Mouse (Mus musculus) midbrain, postnatal 0 days (tissue): ENCODE results near the gene Gch1. TPM values are rescaled to one million over a fixed set of nuclear protein-coding genes. Genes with fewer than 3 reads are reported as not detected.

Source experiments
- ATAC-seq: fragments of 200-750 bp; cut with Nextera tagmentation; 2 replicates; pipeline ENCODE4 v1.8.0; 2017; ENCODE audit warnings: moderate number of reproducible peaks, mild to moderate bottlenecking, moderate TSS enrichment, moderate library complexity; ENCODE audit not compliant: low FRiP score
- DNase-seq: peaks from one replicate; pipeline ENCODE4 v3.0.0-alpha.2; 2015; ENCODE audit warnings: low spot score
- H3K27ac ChIP-seq: fragments of 300-500 bp; sonication (generic); 2 replicates; pipeline ENCODE4 v1.5.1; 2014; ENCODE audit warnings: low read depth, mild to moderate bottlenecking, low read length, mixed read lengths
- H3K27me3 ChIP-seq: fragments of 300-500 bp; sonication (generic); 2 replicates; pipeline ENCODE4 v1.6.1; 2014; ENCODE audit warnings: low read length, control low read depth, mixed read lengths; ENCODE audit not compliant: insufficient read depth
- H3K36me3 ChIP-seq: fragments of 300-500 bp; sonication (generic); 2 replicates; pipeline ENCODE4 v1.6.1; 2014; ENCODE audit warnings: low read length, control low read depth, mixed read lengths; ENCODE audit not compliant: insufficient read depth
- H3K4me1 ChIP-seq: fragments of 300-500 bp; sonication (generic); 2 replicates; pipeline ENCODE4 v1.6.1; 2014; ENCODE audit warnings: mild to moderate bottlenecking, control low read depth, antibody characterized with exemption, low read length, mixed read lengths; ENCODE audit not compliant: insufficient read depth
- H3K4me2 ChIP-seq: fragments of 300-500 bp; sonication (generic); 2 replicates; pipeline ENCODE4 v1.6.1; 2014; ENCODE audit warnings: low read depth, mild to moderate bottlenecking, low read length, mixed read lengths; ENCODE audit not compliant: poor library complexity, severe bottlenecking
- H3K4me3 ChIP-seq: fragments of 300-500 bp; sonication (generic); 2 replicates; pipeline ENCODE4 v1.5.1; 2014; ENCODE audit warnings: low read depth, mild to moderate bottlenecking, low read length, moderate library complexity
- H3K9ac ChIP-seq: fragments of 300-500 bp; sonication (generic); replicated peaks from 2 replicates; pipeline ENCODE4 v1.6.1; 2014; ENCODE audit warnings: mild to moderate bottlenecking, low read length, moderate library complexity, mixed read lengths; ENCODE audit not compliant: poor library complexity, severe bottlenecking
- H3K9me3 ChIP-seq: fragments of 300-500 bp; sonication (generic); 2 replicates; pipeline ENCODE4 v1.6.1; 2016; ENCODE audit warnings: low read length, control low read depth
- CTCF ChIP-seq: IDR thresholded peaks from 2 replicates; pipeline ENCODE4 v1.5.1; 2016; ENCODE audit warnings: antibody characterized with exemption, mild to moderate bottlenecking
- WGBS: fragments of 180-500 bp; shearing (Covaris S2); extraction: QIAGEN DNeasy Blood & Tissue Kit; methylation state at CpG from one replicate; pipeline ENCODE4 v1.1.7; 2014; 5-methylcytosine and 5-hydroxymethylcytosine counted together
- polyA plus RNA-seq: library from polyadenylated mRNA; unstranded; fragments of >200 nt; fragmentation: Nextera tagmentation; extraction: Ambion mirVana; gene quantifications from 2 replicates; pipeline ENCODE4 v1.2.1, GENCODE M21; 2015
- total RNA-seq: library from RNA; depleted of rRNA; stranded (reverse); fragments of >200 nt; gene quantifications from 2 replicates; pipeline ENCODE4 v1.2.3, GENCODE M21; 2014

Gene Gch1
- total and polyA plus RNA-seq, 2 experiments from 2014 or later: 5.3 to 8.8 TPM

GRCm38 (mm10) chr14:47193506-47193905 lies 4.3 kb upstream of the Gch1 start:
- TF ChIP-seq CTCF: no peak
- Histone ChIP-seq H3K27ac (no peak overlapping the region), H3K9ac (no peak overlapping the region), H3K4me3 (no peak overlapping the region), H3K36me3 (no peaks in the 10 kb centered on the region), H3K27me3 (peaks cover 2% of the 10 kb centered on the region), H3K9me3 (no peaks in the 10 kb centered on the region), H3K4me2 (no peak overlapping the region), H3K4me1 (peaks cover 5% of the 10 kb centered on the region)
- WGBS: 73% methylated on average over 6 of the region's 6 CpGs
- ATAC-seq (no peak), DNase-seq (no peak)

GRCm38 (mm10) chr14:47191861-47192260 lies 2.6 kb upstream of the Gch1 start:
- DNase-seq: no peak
- Histone ChIP-seq H3K27me3 (peaks cover 17% of the 10 kb centered on the region), H3K4me2 (no peak overlapping the region), H3K9ac (no peak overlapping the region), H3K27ac (no peak overlapping the region), H3K9me3 (no peaks in the 10 kb centered on the region), H3K36me3 (no peaks in the 10 kb centered on the region), H3K4me3 (no peak overlapping the region), H3K4me1 (peaks cover 7% of the 10 kb centered on the region)
- no peak for ATAC-seq
- TF ChIP-seq CTCF: no peak
- 52% methylated on average over 5 of the region's 5 CpGs for WGBS

- WGBS: 79% methylated on average over 4 of the region's 4 CpGs
- Histone ChIP-seq H3K36me3 (no peaks in the 10 kb centered on the region), H3K4me3 (no peak overlapping the region), H3K27me3 (peaks cover 17% of the 10 kb centered on the region), H3K9ac (no peak overlapping the region), H3K27ac (no peak overlapping the region), H3K4me1 (peaks cover 7% of the 10 kb centered on the region), H3K4me2 (no peak overlapping the region), H3K9me3 (no peaks in the 10 kb centered on the region)
- no peak for DNase-seq
- TF ChIP-seq CTCF: no peak
- no peak for ATAC-seq
Measured at GRCm38 (mm10) chr14:47190626-47191025, 1.4 kb upstream of the Gch1 start.

- peaks cover 17% of the 10 kb centered on the region for H3K27me3 ChIP-seq
- H3K4me2 ChIP-seq: peak overlapping the region; percentile 92
- peaks cover 7% of the 10 kb centered on the region for H3K4me1 ChIP-seq
- H3K4me3 ChIP-seq: peak overlapping the region; percentile 87
- no peak for TF ChIP-seq CTCF
- H3K9me3 ChIP-seq: no peaks in the 10 kb centered on the region
- no peaks in the 10 kb centered on the region for H3K36me3 ChIP-seq
- H3K27ac ChIP-seq: no peak overlapping the region
- DNase-seq (no peak), ATAC-seq (no peak)
- whole genome bisulfite sequencing: 18% methylated on average over 8 of the region's 8 CpGs
- H3K9ac ChIP-seq: no peak overlapping the region; the same call in 1 of the 2 replicates
Measured at GRCm38 (mm10) chr14:47189635-47189955, 382 bp upstream of the Gch1 start.

- WGBS: 3% methylated on average over 16 of the region's 16 CpGs
- no peak for TF ChIP-seq CTCF
- ATAC-seq: peak; percentile 45; the same call in 1 of the 2 replicates
Measured at GRCm38 (mm10) chr14:47188475-47188847, 752 bp downstream of the Gch1 start.

GRCm38 (mm10) chr14:47187666-47188360 lies 1.4 kb downstream of the Gch1 start:
- no peak for DNase-seq

More at GRCm38 (mm10) chr14:47188475-47188847, 752 bp downstream of the Gch1 start:
- Histone ChIP-seq H3K4me3 (peak overlapping the region; percentile 87), H3K4me2 (peak overlapping the region; percentile 92), H3K9ac (no peak overlapping the region; the same call in 1 of the 2 replicates), H3K27me3 (peaks cover 17% of the 10 kb centered on the region), H3K9me3 (no peaks in the 10 kb centered on the region), H3K4me1 (peaks cover 7% of the 10 kb centered on the region), H3K27ac (no peak overlapping the region), H3K36me3 (no peaks in the 10 kb centered on the region)
- DNase-seq: no peak

More at GRCm38 (mm10) chr14:47187666-47188360, 1.4 kb downstream of the Gch1 start:
- WGBS: 33% methylated on average over 12 of the region's 12 CpGs
- H3K9me3 ChIP-seq: no peaks in the 10 kb centered on the region
- H3K4me2 ChIP-seq: peak overlapping the region; percentile 92; the same call in 1 of the 2 replicates
- H3K4me3 ChIP-seq: peak overlapping the region; percentile 87; the same call in 1 of the 2 replicates
- ATAC-seq: no peak
- no peak overlapping the region for H3K27ac ChIP-seq
- H3K27me3 ChIP-seq: peaks cover 17% of the 10 kb centered on the region
- peaks cover 7% of the 10 kb centered on the region for H3K4me1 ChIP-seq
- H3K9ac ChIP-seq: no peak overlapping the region
- H3K36me3 ChIP-seq: no peaks in the 10 kb centered on the region
- no peak for TF ChIP-seq CTCF
